Mouse (Mus musculus): Measurements from ENCODE around the gene Mknk1. TPM values are rescaled to one million over a fixed set of nuclear protein-coding genes. Genes with fewer than 3 reads are reported as not detected.

Mknk1 gene
- polyA plus RNA-seq, 1 experiment from 2014 or later = 17.3 TPM

- no peak overlapping the region for H3K27ac ChIP-seq
- H3K4me2 ChIP-seq = no peak overlapping the region
- H3K4me1 ChIP-seq (replicated peaks) = no peaks in the 10 kb centered on the region
- 67% methylated on average over 16 of the region's 16 CpGs for WGBS
- no peak overlapping the region for H3K4me3 ChIP-seq
- no peaks in the 10 kb centered on the region for H3K9me3 ChIP-seq (replicated peaks)
- no peaks in the 10 kb centered on the region for H3K36me3 ChIP-seq
- H3K9ac ChIP-seq = no peak overlapping the region
- no peak for ATAC-seq (replicated peaks; ENCODE audit: insufficient number of reproducible peaks, insufficient read depth, low FRiP score, low read depth)
- peaks cover 75% of the 10 kb centered on the region for H3K27me3 ChIP-seq
These were observed 84.4 kb downstream of the Mknk1 start for GRCm38 (mm10) chr4:115923262-115923880.

GRCm38 (mm10) chr4:115927637-115928036 is 88.6 kb downstream of the Mknk1 start:
- Histone ChIP-seq H3K9ac (no peak overlapping the region), H3K27ac (no peak overlapping the region), H3K27me3 (peaks cover 79% of the 10 kb centered on the region), H3K9me3 (replicated peaks) (no peaks in the 10 kb centered on the region), H3K4me1 (replicated peaks) (no peaks in the 10 kb centered on the region), H3K4me3 (no peak overlapping the region), H3K36me3 (no peaks in the 10 kb centered on the region), H3K4me2 (no peak overlapping the region)
- no peak for ATAC-seq (replicated peaks; ENCODE audit: insufficient number of reproducible peaks, insufficient read depth, low FRiP score, low read depth)
- WGBS = 42% methylated on average over 7 of the region's 7 CpGs

Other genes with a start within 250 kb of the Mknk1 start
- not detected in 2 replicates for gene Cyp4a32, start 238.2 kb upstream of the Mknk1 start, polyA plus RNA-seq (2015; fragmentation: Nextera tagmentation; extraction: Ambion mirVana)
- gene Cyp4b1, start 191.5 kb upstream of the Mknk1 start, polyA plus RNA-seq (2015; fragmentation: Nextera tagmentation; extraction: Ambion mirVana) = 3.4 and 4.5 TPM in 2 replicates
- gene Efcab14, start 101.5 kb upstream of the Mknk1 start, polyA plus RNA-seq (2015; fragmentation: Nextera tagmentation; extraction: Ambion mirVana) = 21.2 and 27.3 TPM in 2 replicates
- gene Tex38, start 58.2 kb upstream of the Mknk1 start, polyA plus RNA-seq (2015; fragmentation: Nextera tagmentation; extraction: Ambion mirVana) = 0.48 TPM in 1 of 2 replicates, not detected in the other
- gene Atpaf1, start 54.4 kb upstream of the Mknk1 start, polyA plus RNA-seq (2015; fragmentation: Nextera tagmentation; extraction: Ambion mirVana) = 64.7 and 69.3 TPM in 2 replicates
- gene Mob3c, start 11.1 kb upstream of the Mknk1 start, polyA plus RNA-seq (2015; fragmentation: Nextera tagmentation; extraction: Ambion mirVana) = 8.1 and 11.0 TPM in 2 replicates
- gene Kncn, start 45.2 kb downstream of the Mknk1 start, polyA plus RNA-seq (2015; fragmentation: Nextera tagmentation; extraction: Ambion mirVana) = not detected in 2 replicates
- gene 6430628N08Rik, start 51.5 kb downstream of the Mknk1 start, polyA plus RNA-seq (2015; fragmentation: Nextera tagmentation; extraction: Ambion mirVana) = not detected in 2 replicates
- gene Dmbx1, start 100.7 kb downstream of the Mknk1 start, polyA plus RNA-seq (2015; fragmentation: Nextera tagmentation; extraction: Ambion mirVana) = 0.03 and 0.04 TPM in 2 replicates
- 1.1 and 2.1 TPM in 2 replicates for gene Faah, start 178.7 kb downstream of the Mknk1 start, polyA plus RNA-seq (2015; fragmentation: Nextera tagmentation; extraction: Ambion mirVana)
- 26.3 and 27.2 TPM in 2 replicates for gene Nsun4, start 214.7 kb downstream of the Mknk1 start, polyA plus RNA-seq (2015; fragmentation: Nextera tagmentation; extraction: Ambion mirVana)
- gene Uqcrh, start 235.9 kb downstream of the Mknk1 start, polyA plus RNA-seq (2015; fragmentation: Nextera tagmentation; extraction: Ambion mirVana) = 997 and 1,210 TPM in 2 replicates
- 44.1 and 56.7 TPM in 2 replicates for gene Lrrc41, start 236.1 kb downstream of the Mknk1 start, polyA plus RNA-seq (2015; fragmentation: Nextera tagmentation; extraction: Ambion mirVana)